Mouse (Mus musculus) heart, postnatal 0 days (tissue): ENCODE data around the gene Qrich1. TPM values are rescaled to one million over a fixed set of nuclear protein-coding genes. Genes with fewer than 3 reads are reported as not detected.

Experiments
- ATAC-seq: fragments of 200-750 bp; cut with Nextera tagmentation; 2 replicates; pipeline ENCODE4 v1.8.0; 2017; ENCODE audit warnings: low read depth, moderate number of reproducible peaks, moderate library complexity; ENCODE audit not compliant: insufficient read depth
- DNase-seq: peaks from one replicate; pipeline ENCODE4 v3.0.0-alpha.2; 2016; ENCODE audit warnings: low spot score
- H3K27ac ChIP-seq: fragments of 300-500 bp; sonication (generic); 2 replicates; pipeline ENCODE4 v1.5.1; 2014; ENCODE audit warnings: low read depth, mild to moderate bottlenecking
- H3K27me3 ChIP-seq: fragments of 300-500 bp; sonication (generic); 2 replicates; pipeline ENCODE4 v1.6.1; 2014; ENCODE audit warnings: low read length, mixed read lengths; ENCODE audit not compliant: control insufficient read depth, insufficient read depth
- H3K36me3 ChIP-seq: fragments of 300-500 bp; sonication (generic); replicated peaks from 2 replicates; pipeline ENCODE4 v1.6.1; 2014; ENCODE audit warnings: low read length, mixed read lengths; ENCODE audit not compliant: control insufficient read depth, insufficient read depth
- H3K4me1 ChIP-seq: fragments of 300-500 bp; sonication (generic); 2 replicates; pipeline ENCODE4 v1.6.1; 2014; ENCODE audit warnings: antibody characterized with exemption; ENCODE audit not compliant: control insufficient read depth, insufficient read depth
- H3K4me2 ChIP-seq: fragments of 300-500 bp; sonication (generic); 2 replicates; pipeline ENCODE4 v1.6.1; 2014; ENCODE audit warnings: low read depth, mild to moderate bottlenecking, low read length, moderate library complexity
- H3K4me3 ChIP-seq: fragments of 300-500 bp; sonication (generic); 2 replicates; pipeline ENCODE4 v1.5.1; 2014; ENCODE audit warnings: low read depth, low read length
- H3K9ac ChIP-seq: fragments of 300-500 bp; sonication (generic); replicated peaks from 2 replicates; pipeline ENCODE4 v1.6.1; 2014; ENCODE audit warnings: low read depth, low read length, mixed read lengths
- H3K9me3 ChIP-seq: fragments of 300-500 bp; sonication (generic); replicated peaks from 2 replicates; pipeline ENCODE4 v1.6.1; 2016; ENCODE audit warnings: low read length; ENCODE audit not compliant: control insufficient read depth
- CTCF ChIP-seq: IDR thresholded peaks from 2 replicates; pipeline ENCODE4 v1.5.1; 2016; ENCODE audit warnings: antibody characterized with exemption, control low read depth, low read depth
- EP300 ChIP-seq: IDR thresholded peaks from 2 replicates; pipeline ENCODE4 v1.6.1; 2016; ENCODE audit warnings: antibody characterized with exemption, low read depth
- WGBS: fragments of 180-500 bp; shearing (Covaris S2); extraction: QIAGEN DNeasy Blood & Tissue Kit; methylation state at CpG from one replicate; pipeline ENCODE4 v1.1.7; 2014; 5-methylcytosine and 5-hydroxymethylcytosine counted together
- polyA plus RNA-seq: library from polyadenylated mRNA; unstranded; fragments of >200 nt; fragmentation: Nextera tagmentation; extraction: Ambion mirVana; gene quantifications from 2 replicates; pipeline ENCODE4 v1.2.1, GENCODE M21; 2015
- total RNA-seq: library from RNA; depleted of rRNA; stranded (reverse); fragments of >200 nt; gene quantifications from 2 replicates; pipeline ENCODE4 v1.2.3, GENCODE M21; 2014; ENCODE audit warnings: low replicate concordance

Gene Qrich1
- total and polyA plus RNA-seq, 2 experiments from 2014 or later = 55.4 to 154 TPM

DNA sequence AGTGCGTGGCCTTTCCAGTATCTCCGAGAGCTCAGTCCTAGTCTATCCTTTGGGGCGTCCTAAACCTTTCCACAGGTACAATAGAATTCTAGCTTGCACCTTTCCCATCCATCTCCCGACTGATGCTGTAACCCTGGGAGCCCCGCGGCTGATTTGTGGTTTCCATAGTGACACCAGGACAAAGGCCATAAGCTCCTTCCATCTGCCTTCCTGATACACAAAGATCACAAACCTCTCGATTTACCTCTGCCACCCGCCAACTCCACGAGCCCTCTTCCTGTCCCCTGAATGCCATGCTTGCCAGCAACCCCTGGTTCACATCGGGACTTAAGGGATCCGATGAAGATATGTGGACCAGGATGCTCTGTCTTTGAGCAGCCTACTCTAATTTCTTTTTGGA lies 37.4 kb upstream of the Qrich1 start:
- H3K4me2 ChIP-seq = peak overlapping the region; percentile 94
- DNase-seq = no peak
- no peaks in the 10 kb centered on the region for H3K27me3 ChIP-seq
- peak overlapping the region; percentile 85 for H3K27ac ChIP-seq
- no peak for TF ChIP-seq CTCF
- no peak for TF ChIP-seq EP300
- 35% methylated on average over 11 of the region's 11 CpGs for WGBS
- peaks cover 26% of the 10 kb centered on the region for H3K4me1 ChIP-seq
- no peak; the same call in 1 of the 2 replicates for ATAC-seq
- peak overlapping the region; percentile 64; the same call in 1 of the 2 replicates for H3K4me3 ChIP-seq
- H3K9ac ChIP-seq = no peak overlapping the region
- H3K9me3 ChIP-seq = no peaks in the 10 kb centered on the region
- H3K36me3 ChIP-seq = peaks cover 25% of the 10 kb centered on the region

DNA sequence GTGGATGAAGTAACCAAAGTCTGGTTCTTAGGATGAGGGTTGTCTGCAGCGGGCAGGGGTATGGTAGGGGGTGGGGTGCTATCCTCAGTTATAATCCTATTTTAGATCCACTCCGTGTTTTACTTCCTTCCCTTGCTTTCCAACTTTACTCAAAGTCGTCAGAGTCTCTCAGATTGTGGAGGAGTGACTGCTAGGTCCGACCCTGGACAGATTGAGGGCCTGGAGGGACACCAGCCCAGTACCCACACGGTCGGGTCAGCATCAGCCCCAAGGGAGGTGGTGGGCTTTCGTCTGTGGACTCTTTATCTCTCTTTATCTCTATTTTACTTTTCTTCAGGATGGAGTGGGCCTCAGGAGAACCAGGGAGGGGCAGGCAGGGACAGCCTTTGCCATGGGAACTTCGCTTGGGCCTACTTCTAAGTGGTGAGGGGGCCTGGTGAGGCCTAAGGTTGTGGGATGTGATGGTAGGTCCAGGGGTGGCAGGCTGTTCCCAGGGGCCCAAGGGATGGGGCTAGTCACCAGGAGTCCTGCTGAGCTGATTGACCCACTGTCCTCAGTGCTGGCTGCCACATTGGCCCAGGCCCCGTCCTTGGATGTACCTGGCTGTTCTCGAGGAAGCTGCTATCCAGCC lies 36.8 kb upstream of the Qrich1 start, which contains the start of gene Lamb2:
TSS of gene Lamb2 (plus strand) at position 16 of the 631 bp plus-strand sequence.
- H3K9me3 ChIP-seq = no peaks in the 10 kb centered on the region
- H3K4me2 ChIP-seq = peak within 1 kb of the TSS; percentile 94
- WGBS = 6% methylated on average over 10 of the region's 10 CpGs
- no peak for TF ChIP-seq CTCF
- peak; percentile 40; the same call in 1 of the 2 replicates for TF ChIP-seq EP300
- peak within 1 kb of the TSS; percentile 85 for H3K27ac ChIP-seq
- peaks cover 31% of the 10 kb centered on the region for H3K36me3 ChIP-seq
- peak within 1 kb of the TSS; percentile 64 for H3K4me3 ChIP-seq
- H3K4me1 ChIP-seq = peaks cover 26% of the 10 kb centered on the region
- peak within 1 kb of the TSS; percentile 80 for H3K9ac ChIP-seq
- H3K27me3 ChIP-seq = no peaks in the 10 kb centered on the region
- ATAC-seq (peak; percentile 54), DNase-seq (peak; percentile 92)

DNA sequence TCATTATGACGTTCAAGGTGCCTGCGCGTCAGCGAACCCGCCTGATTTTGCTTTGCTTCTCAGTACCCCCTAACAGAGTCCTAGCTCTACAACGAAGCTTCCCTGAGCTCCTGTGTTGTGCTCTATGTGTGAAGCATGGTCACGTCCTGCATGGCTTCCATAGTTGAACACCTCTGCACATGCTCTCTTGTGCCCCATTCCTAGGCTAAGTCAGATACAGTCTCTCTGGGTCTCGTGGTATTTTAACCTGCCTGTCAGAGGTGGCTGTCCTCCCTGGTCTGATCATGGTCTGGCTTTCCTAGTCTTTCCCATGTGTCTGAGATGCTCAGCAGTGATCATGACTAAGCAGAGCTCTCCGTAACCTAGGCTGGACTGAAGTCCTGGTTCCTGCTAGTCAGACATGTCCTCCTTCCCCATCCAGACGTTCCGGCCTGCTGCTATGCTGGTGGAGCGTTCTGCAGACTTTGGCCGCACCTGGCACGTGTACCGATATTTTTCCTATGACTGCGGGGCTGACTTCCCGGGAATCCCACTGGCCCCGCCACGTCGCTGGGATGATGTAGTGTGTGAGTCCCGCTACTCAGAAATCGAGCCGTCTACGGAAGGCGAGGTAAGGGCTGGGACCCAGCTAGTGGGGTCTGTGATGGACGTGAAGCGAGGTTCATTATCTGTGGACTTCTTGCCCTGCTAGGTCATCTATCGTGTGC lies 35.6 kb upstream of the Qrich1 start:
- Histone ChIP-seq H3K36me3 (peaks cover 42% of the 10 kb centered on the region), H3K9ac (peak overlapping the region; percentile 80; the same call in 1 of the 2 replicates), H3K4me3 (peak overlapping the region; percentile 64), H3K4me1 (peaks cover 26% of the 10 kb centered on the region), H3K9me3 (no peaks in the 10 kb centered on the region), H3K27ac (peak overlapping the region; percentile 85), H3K27me3 (no peaks in the 10 kb centered on the region), H3K4me2 (peak overlapping the region; percentile 94)
- no peak for DNase-seq
- TF ChIP-seq CTCF (no peak), EP300 (no peak)
- WGBS = 72% methylated on average over 28 of the region's 28 CpGs
- ATAC-seq = no peak

DNA sequence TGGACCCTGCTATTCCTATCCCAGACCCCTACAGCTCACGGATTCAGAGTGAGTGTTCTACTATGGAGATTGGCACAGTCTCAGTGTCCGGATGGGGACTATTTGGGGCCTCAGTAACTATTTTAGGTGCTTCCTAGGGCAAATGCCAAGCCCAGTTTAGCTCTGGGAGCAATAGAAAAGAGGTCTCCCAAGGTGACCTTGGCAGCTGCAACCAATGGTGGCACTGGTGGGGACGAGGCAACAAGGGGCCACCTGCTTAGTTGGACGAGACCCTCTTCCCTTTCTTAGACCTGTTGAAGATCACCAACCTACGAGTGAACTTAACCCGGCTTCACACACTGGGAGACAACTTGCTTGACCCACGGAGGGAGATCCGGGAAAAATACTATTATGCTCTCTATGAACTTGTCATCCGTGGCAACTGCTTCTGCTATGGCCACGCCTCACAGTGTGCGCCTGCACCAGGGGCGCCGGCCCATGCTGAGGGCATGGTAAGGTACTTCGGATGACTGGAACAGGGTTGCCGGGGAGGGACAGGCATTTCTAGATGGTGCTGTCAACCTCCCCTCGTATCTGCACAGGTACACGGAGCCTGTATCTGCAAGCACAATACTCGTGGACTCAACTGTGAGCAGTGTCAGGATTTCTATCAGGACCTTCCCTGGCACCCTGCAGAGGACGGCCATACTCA lies 34.9 kb upstream of the Qrich1 start:
- TF ChIP-seq EP300 (no peak), CTCF (no peak)
- DNase-seq (peak; percentile 19), ATAC-seq (peak; percentile 12; the same call in 1 of the 2 replicates)
- Histone ChIP-seq H3K27ac (peak overlapping the region; percentile 85), H3K9ac (0 out of 2 replicates have a peak overlapping the region, but pooled peaks have one; percentile 13), H3K4me2 (peak overlapping the region; percentile 94), H3K9me3 (no peaks in the 10 kb centered on the region), H3K4me1 (peaks cover 26% of the 10 kb centered on the region), H3K4me3 (peak overlapping the region; percentile 64; the same call in 1 of the 2 replicates), H3K36me3 (peaks cover 49% of the 10 kb centered on the region), H3K27me3 (no peaks in the 10 kb centered on the region)
- WGBS = 64% methylated on average over 19 of the region's 19 CpGs

DNA sequence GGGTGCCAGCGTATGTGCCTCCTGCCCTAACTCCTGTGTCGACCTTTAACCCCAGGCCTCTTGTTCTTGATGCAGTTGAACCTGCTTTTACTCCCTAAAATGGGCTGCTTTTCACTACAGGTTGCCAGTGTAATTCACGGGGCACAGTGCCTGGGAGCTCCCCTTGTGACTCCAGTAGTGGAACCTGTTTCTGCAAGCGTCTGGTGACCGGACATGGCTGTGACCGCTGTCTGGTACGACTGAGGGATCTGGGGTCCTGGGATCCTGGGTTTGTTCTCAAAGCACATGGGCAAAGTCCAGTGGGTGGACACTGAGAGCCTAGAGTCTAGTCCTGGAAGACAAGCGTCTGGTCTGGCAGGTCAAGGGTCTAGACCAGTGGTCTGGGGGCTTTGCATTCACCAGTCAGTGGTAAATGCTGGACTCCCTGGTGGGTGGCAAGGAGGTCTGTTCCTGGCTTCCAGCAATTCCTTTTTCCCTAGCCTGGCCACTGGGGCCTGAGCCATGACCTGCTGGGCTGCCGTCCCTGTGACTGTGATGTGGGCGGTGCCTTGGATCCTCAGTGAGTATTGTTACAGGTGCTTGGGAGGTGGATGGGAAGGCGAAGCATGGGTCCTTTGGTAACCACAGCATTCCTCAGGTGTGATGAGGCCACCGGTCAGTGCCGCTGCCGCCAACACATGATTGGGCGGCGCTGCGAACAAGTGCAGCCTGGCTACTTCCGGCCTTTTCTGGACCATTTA lies 33.4 kb upstream of the Qrich1 start:
- WGBS = 93% methylated on average over 18 of the region's 18 CpGs
- ATAC-seq (no peak), DNase-seq (no peak)
- TF ChIP-seq EP300 (no peak), CTCF (no peak)
- Histone ChIP-seq H3K36me3 (peaks cover 64% of the 10 kb centered on the region), H3K9me3 (no peaks in the 10 kb centered on the region), H3K27ac (no peak overlapping the region), H3K4me3 (no peak overlapping the region), H3K4me2 (no peak overlapping the region), H3K9ac (no peak overlapping the region), H3K27me3 (no peaks in the 10 kb centered on the region), H3K4me1 (peaks cover 26% of the 10 kb centered on the region)
